Mouse (Mus musculus): Measurements from ENCODE around the gene Ms4a6d. TPM values are rescaled to one million over a fixed set of nuclear protein-coding genes. Genes with fewer than 3 reads are reported as not detected.
A peak's percentile ranks its signal among the peaks of the same experiment; 100 is the strongest.
"Not testable (repeated sequence)": the region's sequence is repeated elsewhere in the genome, so short reads cannot be mapped to it uniquely, and the experiment has no call there.

Ms4a6d gene
- total RNA-seq, 2 experiments from 2014 or later, result 3.6 to 4.7 TPM

DNA sequence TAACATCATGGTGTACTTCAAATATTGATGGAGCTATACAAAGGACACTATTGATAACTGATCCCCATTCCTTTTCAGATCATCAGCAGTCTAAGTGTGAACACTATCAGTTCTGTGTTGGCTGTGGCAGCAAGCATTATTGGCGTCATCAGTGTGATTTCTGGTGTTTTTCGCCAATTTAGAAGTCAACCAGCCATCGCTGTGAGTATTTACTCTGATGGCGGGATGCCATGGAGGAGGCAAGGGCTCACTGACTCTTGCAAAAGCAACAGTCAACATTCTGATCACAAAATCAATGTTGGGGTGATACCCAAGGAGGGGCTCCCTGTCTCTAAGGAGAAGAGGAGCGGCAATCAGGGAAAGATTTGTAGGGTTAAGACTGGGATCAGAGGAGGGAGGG is 49.9 kb downstream of the Ms4a6d start:
- DNase-seq, result no peak

DNA sequence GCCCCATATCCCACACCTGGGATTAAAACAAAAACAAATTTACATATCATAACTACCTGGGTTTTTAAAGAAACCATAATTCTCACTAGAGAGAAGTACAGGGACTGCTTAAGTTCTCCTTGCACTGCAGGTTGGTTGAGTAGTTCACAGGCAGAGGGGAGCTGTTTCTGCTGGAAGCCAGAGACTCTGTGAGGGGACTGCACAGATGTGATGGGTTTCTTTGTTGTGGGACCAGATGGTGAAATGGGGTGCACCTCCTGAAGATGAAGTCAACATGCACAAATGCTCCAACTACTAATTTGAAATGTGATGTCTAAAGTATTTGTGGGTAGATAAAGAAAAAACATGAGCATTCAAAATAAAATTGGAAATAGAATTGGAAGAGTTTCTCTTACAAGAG is 56.7 kb downstream of the Ms4a6d start:
- DNase-seq, result no peak

- DNase-seq, result not testable (repeated sequence)
Observed at GRCm38 (mm10) chr19:11544383-11544782, 60.3 kb downstream of the Ms4a6d start.

- peak in 1 of 2 experiments; percentile 24 for DNase-seq
Observed at GRCm38 (mm10) chr19:11540166-11540821, 64.4 kb downstream of the Ms4a6d start.

DNA sequence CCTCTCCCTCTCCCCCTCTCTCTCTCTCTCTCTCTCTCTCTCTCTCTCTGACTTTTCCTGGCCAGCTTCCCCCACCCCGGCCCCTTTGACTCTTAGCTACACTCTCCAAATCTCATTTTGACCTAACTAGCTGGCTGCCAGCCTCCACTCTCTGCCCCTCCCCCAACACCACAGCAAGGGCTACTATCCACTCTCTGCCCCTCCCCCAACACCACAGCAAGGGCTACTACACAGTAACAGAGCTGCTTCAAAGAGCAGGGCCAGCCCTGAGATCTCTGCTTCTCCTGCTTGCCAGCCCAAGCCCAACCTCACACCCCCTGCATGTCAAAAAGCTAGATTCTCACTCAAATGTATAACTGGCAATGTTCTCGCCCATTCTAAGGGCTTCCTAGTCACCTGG is 67.3 kb downstream of the Ms4a6d start:
- peak; percentile 48 to 53 for DNase-seq

Other genes with a start within 250 kb of the Ms4a6d start
- 1 to 10 TPM; 9.1 to 9.5 TPM for gene Ms4a4a, start 229.3 kb downstream of the Ms4a6d start, total RNA-seq (2021)
- gene Ms4a4c, start 200.1 kb downstream of the Ms4a6d start, total RNA-seq (2021), result 1 to 10 TPM in 1 of 2 experiments, under 1 TPM in 1; 0.94 to 1.3 TPM
- 1 to 10 TPM; 1.1 to 5.0 TPM for gene Ms4a4b, start 161.3 kb downstream of the Ms4a6d start, total RNA-seq (2021)
- gene Ms4a6c, start 135.5 kb downstream of the Ms4a6d start, total RNA-seq (2021), result 1 to 10 TPM; 7.6 to 9.6 TPM
- gene Gm8369, start 118.9 kb downstream of the Ms4a6d start, total RNA-seq (2021), result under 1 TPM in 1 of 2 experiments, not detected in 1; 0.82 TPM
- gene Ms4a6b, start 88.3 kb downstream of the Ms4a6d start, total RNA-seq (2021), result 1 to 10 TPM; 7.0 to 9.7 TPM
- gene Ms4a4d, start 68.0 kb downstream of the Ms4a6d start, total RNA-seq (2021), result 1 to 10 TPM; 5.4 to 6.7 TPM
- not detected for gene Ms4a2, start 18.9 kb upstream of the Ms4a6d start, total RNA-seq (2021)
- gene Ms4a3, start 36.0 kb upstream of the Ms4a6d start, total RNA-seq (2021), result not detected
- not detected for gene Oosp2, start 55.7 kb upstream of the Ms4a6d start, total RNA-seq (2021)
- gene Oosp1, start 86.3 kb upstream of the Ms4a6d start, total RNA-seq (2021), result not detected
- not detected for gene Oosp3, start 92.2 kb upstream of the Ms4a6d start, total RNA-seq (2021)
- not detected for gene Gif, start 142.7 kb upstream of the Ms4a6d start, total RNA-seq (2021)
- gene Mrpl16, start 165.5 kb upstream of the Ms4a6d start, total RNA-seq (2021), result 100 to 1,000 TPM; 113 to 120 TPM
- gene Stx3, start 214.6 kb upstream of the Ms4a6d start, total RNA-seq (2021), result 1 to 10 TPM; 3.5 to 4.5 TPM
- not detected for gene Olfr1417, start 234.4 kb upstream of the Ms4a6d start, total RNA-seq (2021)